Mouse (Mus musculus) lung, postnatal 0 days (tissue): ENCODE measurements around the gene Efs.

Experiments
- CTCF ChIP-seq: IDR thresholded peaks from 2 replicates; pipeline ENCODE4 v1.5.1; 2016; ENCODE audit warnings: antibody characterized with exemption, mild to moderate bottlenecking
- EP300 ChIP-seq: IDR thresholded peaks from 2 replicates; pipeline ENCODE4 v1.6.1; 2016; ENCODE audit warnings: antibody characterized with exemption, mild to moderate bottlenecking, control low read depth

DNA sequence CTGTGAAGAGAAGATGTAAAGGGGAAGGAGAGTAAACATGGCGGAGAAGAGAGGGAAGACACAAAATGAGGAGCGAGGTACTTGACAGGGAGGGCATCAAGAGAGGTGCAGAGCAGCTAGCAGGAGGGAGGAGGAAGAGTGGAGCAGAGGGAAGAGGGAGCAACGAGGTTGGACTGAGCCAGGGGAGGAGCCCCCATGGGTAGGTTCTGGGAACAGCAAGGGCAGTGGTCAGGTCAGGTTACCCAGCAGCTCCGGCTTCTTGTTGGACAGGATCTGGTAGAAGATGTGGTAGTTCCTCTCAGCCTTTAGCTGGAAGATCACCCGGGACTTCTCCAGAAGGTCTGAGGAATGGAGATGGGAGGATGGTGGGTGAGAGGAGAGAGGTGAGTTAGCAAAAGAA is 35.6 kb upstream of the Efs start:
- TF ChIP-seq CTCF (no peak), EP300 (no peak)
